Mouse (Mus musculus): ENCODE data around the gene Rnaseh2a. TPM values are rescaled to one million over a fixed set of nuclear protein-coding genes. Genes with fewer than 3 reads are reported as not detected.

Rnaseh2a gene
- total and polyA plus RNA-seq, 3 experiments: 105 to 109 TPM; not detected in 1

- Histone ChIP-seq H3K9me3 (replicated peaks; ENCODE audit: insufficient read depth, low read length) (no peaks in the 10 kb centered on the region), H3K4me1 (ENCODE audit: control insufficient read depth in 1 of 2, insufficient read depth in 2 of 2, low read length in 2 of 2) (peaks cover 9 to 30% of the 10 kb centered on the region in 2 experiments; a peak in 3 of 4 replicates), H3K27ac (ENCODE audit: control insufficient read depth, low read depth, low read length) (no peak overlapping the region), H3K36me3 (ENCODE audit: control insufficient read depth in 1 of 2, insufficient read depth in 2 of 2, low read length in 2 of 2) (peaks cover 0 to 18% of the 10 kb centered on the region in 2 experiments; a peak in 2 of 4 replicates), H3K4me3 (ENCODE audit: control insufficient read depth in 1 of 2, insufficient read depth in 1 of 2, low read depth in 2 of 2, low read length in 2 of 2) (no peak overlapping the region), H3K9ac (ENCODE audit: control insufficient read depth, low read depth, low read length, poor library complexity, severe bottlenecking) (no peak overlapping the region), H3K27me3 (ENCODE audit: control insufficient read depth in 1 of 2, insufficient read depth in 2 of 2, low read length in 2 of 2) (no peaks in the 10 kb centered on the region), H3K79me2 (ENCODE audit: control insufficient read depth, insufficient read depth, low read length, poor library complexity) (no peaks in the 10 kb centered on the region)
- DNase-seq (ENCODE audit: low read depth, low spot score): no peak
- no peak for TF ChIP-seq TCF12 (IDR thresholded peaks at IDR 0.05; ENCODE audit: low read depth, low read length)
- peak; percentile 14; the same call in 1 of the 2 replicates for TF ChIP-seq POLR2AphosphoS5 (IDR thresholded peaks at IDR 0.05; ENCODE audit: borderline replicate concordance, low read depth, low read length)
These were observed 42.1 kb downstream of the Rnaseh2a start for GRCm38 (mm10) chr8:84927513-84927912.

GRCm38 (mm10) chr8:84925557-84925956, 44.0 kb downstream of the Rnaseh2a start:
- DNase-seq (ENCODE audit: low read depth, low spot score): peak; percentile 82
- no peak overlapping the region for H3K27ac ChIP-seq (ENCODE audit: control insufficient read depth, low read depth, low read length)
- no peak for TF ChIP-seq POLR2AphosphoS2 (IDR thresholded peaks at IDR 0.05; ENCODE audit: low read length)
- no peak for TF ChIP-seq BHLHE40 (IDR thresholded peaks at IDR 0.05; ENCODE audit: borderline replicate concordance, low read depth, low read length)
- TF ChIP-seq RCOR1 (IDR thresholded peaks at IDR 0.05; ENCODE audit: low read depth, low read length): peak; percentile 48
- 0 out of 2 replicates have a peak, but pooled peaks have one; percentile 32 for TF ChIP-seq TBP (IDR thresholded peaks at IDR 0.05; ENCODE audit: low read depth, low read length)
- TF ChIP-seq POLR2AphosphoS5 (IDR thresholded peaks at IDR 0.05; ENCODE audit: borderline replicate concordance, low read depth, low read length): no peak
- TF ChIP-seq EP300 (IDR thresholded peaks at IDR 0.05; ENCODE audit: low read depth in 1 of 2, low read length in 2 of 2): peak in 1 of 2 experiments; percentile 58; a peak in 2 of 4 replicates
- 0 out of 2 replicates have a peak, but pooled peaks have one; percentile 40 for TF ChIP-seq ZMIZ1 (IDR thresholded peaks at IDR 0.05; ENCODE audit: low read depth, low read length)
- no peak for TF ChIP-seq TCF12 (IDR thresholded peaks at IDR 0.05; ENCODE audit: low read depth, low read length)
- 0 out of 2 replicates have a peak, but pooled peaks have one; percentile 27 for TF ChIP-seq MYC (IDR thresholded peaks at IDR 0.05; ENCODE audit: low read depth, low read length)
- TF ChIP-seq SIN3A (IDR thresholded peaks at IDR 0.05; ENCODE audit: low read length): no peak
- TF ChIP-seq NELFE (IDR thresholded peaks at IDR 0.05; ENCODE audit: low read depth, low read length): no peak
- no peak for TF ChIP-seq ZC3H11A (IDR thresholded peaks at IDR 0.05; ENCODE audit: low read depth, low read length)
- TF ChIP-seq USF2 (IDR thresholded peaks at IDR 0.05; ENCODE audit: borderline replicate concordance in 1 of 2, insufficient read depth in 1 of 2, low read depth in 1 of 2, low read length in 2 of 2): no peak
- no peak for TF ChIP-seq MAFK (IDR thresholded peaks at IDR 0.05; ENCODE audit: borderline replicate concordance, low read depth, low read length)
- no peak for TF ChIP-seq MAZ (IDR thresholded peaks at IDR 0.05; ENCODE audit: low read depth, low read length)
- TF ChIP-seq TAL1 (IDR thresholded peaks at IDR 0.05; ENCODE audit: low read length): no peak
- no peak for TF ChIP-seq NRF1 (IDR thresholded peaks at IDR 0.05; ENCODE audit: insufficient read depth, low read depth, low read length, poor library complexity, severe bottlenecking)
- no peak; the same call in 1 of the 2 replicates for TF ChIP-seq RAD21 (IDR thresholded peaks at IDR 0.05; ENCODE audit: low read depth, low read length)
- TF ChIP-seq E2F4 (IDR thresholded peaks at IDR 0.05; ENCODE audit: borderline replicate concordance, low read depth, low read length): no peak
- no peak for TF ChIP-seq CHD2 (IDR thresholded peaks at IDR 0.05; ENCODE audit: low read length)
- no peak for TF ChIP-seq MAX (IDR thresholded peaks at IDR 0.05; ENCODE audit: low read length)
- no peak for TF ChIP-seq UBTF (IDR thresholded peaks at IDR 0.05; ENCODE audit: borderline replicate concordance, insufficient read depth, low read depth, low read length)
- TF ChIP-seq ELF1 (IDR thresholded peaks at IDR 0.05; ENCODE audit: low read depth, low read length): no peak
- TF ChIP-seq GABPA (IDR thresholded peaks at IDR 0.05; ENCODE audit: low read depth, low read length): no peak
- TF ChIP-seq JUND (IDR thresholded peaks at IDR 0.05; ENCODE audit: low read depth, low read length): no peak
- TF ChIP-seq ZKSCAN1 (IDR thresholded peaks at IDR 0.05; ENCODE audit: low read depth, low read length): no peak
- no peak for TF ChIP-seq MEF2A (IDR thresholded peaks at IDR 0.05; ENCODE audit: extremely low read depth, insufficient replicate concordance, low read depth, low read length, poor library complexity, severe bottlenecking)
- TF ChIP-seq MXI1 (IDR thresholded peaks at IDR 0.05; ENCODE audit: low read depth, low read length): no peak
- TF ChIP-seq CTCF (IDR thresholded peaks at IDR 0.05 in 2 of 3, conservative IDR thresholded peaks at IDR 0.05 in 1 of 3; ENCODE audit: control insufficient read depth in 1 of 3, insufficient read depth in 1 of 3, low read depth in 2 of 3, low read length in 3 of 3, poor library complexity in 1 of 3, severe bottlenecking in 1 of 3): no peak
- no peak for TF ChIP-seq CHD1 (IDR thresholded peaks at IDR 0.05; ENCODE audit: low read depth, low read length)

More at GRCm38 (mm10) chr8:84925557-84925956, 44.0 kb downstream of the Rnaseh2a start:
- no peak overlapping the region for H3K4me3 ChIP-seq (ENCODE audit: control insufficient read depth in 1 of 2, insufficient read depth in 1 of 2, low read depth in 2 of 2, low read length in 2 of 2)
- no peaks in the 10 kb centered on the region for H3K79me2 ChIP-seq (ENCODE audit: control insufficient read depth, insufficient read depth, low read length, poor library complexity)
- H3K9me3 ChIP-seq (replicated peaks; ENCODE audit: insufficient read depth, low read length): no peaks in the 10 kb centered on the region
- H3K27me3 ChIP-seq (ENCODE audit: control insufficient read depth in 1 of 2, insufficient read depth in 2 of 2, low read length in 2 of 2): no peaks in the 10 kb centered on the region
- peaks cover 0 to 18% of the 10 kb centered on the region in 2 experiments; a peak in 2 of 4 replicates for H3K36me3 ChIP-seq (ENCODE audit: control insufficient read depth in 1 of 2, insufficient read depth in 2 of 2, low read length in 2 of 2)
- no peak overlapping the region for H3K9ac ChIP-seq (ENCODE audit: control insufficient read depth, low read depth, low read length, poor library complexity, severe bottlenecking)
- peaks cover 9 to 30% of the 10 kb centered on the region in 2 experiments; a peak in 3 of 4 replicates for H3K4me1 ChIP-seq (ENCODE audit: control insufficient read depth in 1 of 2, insufficient read depth in 2 of 2, low read length in 2 of 2)

All from MEL (cell line).